Mouse (Mus musculus) spleen, adult 2 months (tissue): ENCODE measurements at regions not wholly inside any gene's neighbourhood (a gene's known extent, or its start where the extent isn't known, plus 50 kb on each side); places are given as distances from the start of the nearest gene placed in this dataset.
A peak's percentile ranks its signal among the peaks of the same experiment; 100 is the strongest.

Source experiments
- CTCF ChIP-seq: fragments of 200-500 bp; IDR thresholded peaks from 2 replicates; pipeline ENCODE4 v1.5.1; 2011; ENCODE audit warnings: mild to moderate bottlenecking, inconsistent platforms; ENCODE audit not compliant: insufficient read depth, insufficient read length, insufficient replicate concordance; ENCODE audit errors: extremely low read depth
- POLR2A ChIP-seq: fragments of 200-500 bp; IDR thresholded peaks from 2 replicates; pipeline ENCODE4 v1.6.1; 2011; ENCODE audit warnings: low read depth, low read length, inconsistent platforms

DNA sequence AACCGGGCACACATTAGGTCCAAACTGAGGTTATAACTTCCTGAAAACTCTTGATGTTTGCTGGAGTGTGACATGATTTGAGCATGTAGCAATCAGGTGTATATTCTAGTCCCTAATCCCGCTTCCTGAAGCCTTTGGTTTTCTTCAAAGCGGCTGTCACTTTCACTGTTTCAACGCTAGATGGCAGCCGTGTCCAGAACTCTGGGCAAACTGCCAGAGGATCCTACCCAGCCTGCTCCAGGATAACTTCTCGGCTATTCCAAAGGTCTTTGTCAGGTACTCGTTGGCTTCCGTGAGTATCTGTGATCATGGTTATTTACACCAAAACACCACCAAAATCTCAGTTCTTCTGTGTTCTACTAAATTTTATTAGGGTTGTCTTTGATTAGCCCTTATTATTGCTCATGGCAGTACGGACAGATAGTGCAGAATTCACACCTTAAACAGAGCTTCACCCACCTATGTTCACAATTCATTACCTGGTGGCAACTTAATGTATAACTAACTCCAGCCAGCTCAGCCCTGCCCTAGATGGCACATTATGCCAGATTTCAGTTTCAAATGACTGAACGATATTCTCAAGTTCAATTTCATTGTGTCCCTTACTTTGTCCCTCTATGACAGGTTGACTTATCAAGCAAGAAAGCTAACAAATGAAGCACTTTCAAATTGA, 92.3 kb upstream of the Dync1i1 start:
- peak; percentile 12; the same call in 1 of the 2 replicates for TF ChIP-seq CTCF
- TF ChIP-seq POLR2A = no peak
